Mouse (Mus musculus): ENCODE results near the gene Nkain4. TPM values are rescaled to one million over a fixed set of nuclear protein-coding genes. Genes with fewer than 3 reads are reported as not detected.

Gene Nkain4
- total and polyA plus RNA-seq, 2 experiments from 2014 or later: 43.7 to 80.9 TPM

DNA sequence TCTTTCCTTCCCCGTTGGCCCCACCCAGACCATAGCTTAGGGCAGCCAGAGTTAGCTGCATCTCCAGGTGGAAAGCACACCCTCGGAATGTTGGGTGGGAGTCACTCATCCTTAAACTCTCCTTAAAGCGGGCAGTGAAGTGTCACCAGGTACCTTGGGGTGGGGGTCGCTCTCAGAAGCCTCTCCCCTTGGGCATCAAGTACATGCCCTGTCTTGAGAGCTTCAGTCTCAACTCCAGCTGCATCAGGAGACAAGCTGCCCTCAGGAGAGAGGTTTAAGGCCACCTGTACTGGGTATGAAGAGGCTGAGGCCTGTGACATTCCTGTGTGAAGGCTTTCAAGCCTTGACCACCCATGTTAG lies 64.6 kb downstream of the Nkain4 start:
- Histone ChIP-seq H3K27me3 (ENCODE audit: insufficient read depth, low read length) (no peaks in the 10 kb centered on the region; the same call in none of the 2 replicates), H3K9me3 (ENCODE audit: low read length) (no peaks in the 10 kb centered on the region), H3K4me2 (ENCODE audit: low read depth) (peak overlapping the region; percentile 61), H3K4me3 (ENCODE audit: low read depth, low read length) (no peak overlapping the region), H3K4me1 (ENCODE audit: insufficient read depth) (peaks cover 15% of the 10 kb centered on the region; the same call in 1 of the 2 replicates), H3K27ac (ENCODE audit: low read depth, low read length) (peak overlapping the region; percentile 99), H3K9ac (peak overlapping the region; percentile 99; the same call in 1 of the 2 replicates), H3K36me3 (ENCODE audit: insufficient read depth) (no peaks in the 10 kb centered on the region)
- DNase-seq (no peak), ATAC-seq (no peak)
- TF ChIP-seq CTCF (IDR thresholded peaks at IDR 0.05; ENCODE audit: low read depth): no peak
- 21% methylated on average over 4 of the region's 4 CpGs for WGBS

GRCm38 (mm10) chr2:180889271-180889920 lies 65.1 kb downstream of the Nkain4 start:
- Histone ChIP-seq H3K27ac (ENCODE audit: low read depth, low read length) (peak overlapping the region; percentile 99), H3K4me1 (ENCODE audit: insufficient read depth) (peaks cover 15% of the 10 kb centered on the region; the same call in 1 of the 2 replicates), H3K9me3 (ENCODE audit: low read length) (no peaks in the 10 kb centered on the region), H3K4me2 (ENCODE audit: low read depth) (peak overlapping the region; percentile 61), H3K9ac (0 out of 2 replicates have a peak overlapping the region, but pooled peaks have one; percentile 31), H3K27me3 (ENCODE audit: insufficient read depth, low read length) (no peaks in the 10 kb centered on the region; the same call in none of the 2 replicates), H3K4me3 (ENCODE audit: low read depth, low read length) (no peak overlapping the region), H3K36me3 (ENCODE audit: insufficient read depth) (no peaks in the 10 kb centered on the region)
- WGBS: 12% methylated on average over 18 of the region's 19 CpGs
- ATAC-seq (no peak), DNase-seq (no peak)
- TF ChIP-seq CTCF (IDR thresholded peaks at IDR 0.05; ENCODE audit: low read depth): no peak

DNA sequence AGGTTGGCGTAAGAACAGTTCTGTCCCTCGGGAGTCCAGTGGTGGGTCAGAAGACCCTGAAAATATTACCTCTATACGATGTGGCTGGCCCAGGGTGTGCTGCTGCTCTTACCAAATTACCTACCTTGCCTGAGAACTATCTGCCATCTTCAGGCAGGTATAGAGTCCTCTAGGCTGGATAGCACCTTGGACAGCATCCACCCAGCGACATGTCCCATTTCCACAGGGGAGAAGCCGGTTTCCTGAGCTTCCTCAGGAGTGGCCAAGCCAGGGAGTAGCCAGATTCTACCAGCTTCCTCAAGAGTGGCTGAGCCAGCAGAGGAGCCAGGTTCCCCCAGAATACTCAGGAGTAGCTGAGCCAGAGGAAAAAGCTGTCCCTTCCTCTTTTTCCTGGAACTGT lies 69.2 kb downstream of the Nkain4 start:
- H3K27me3 ChIP-seq (ENCODE audit: insufficient read depth, low read length): no peaks in the 10 kb centered on the region; the same call in none of the 2 replicates
- DNase-seq (no peak), ATAC-seq (no peak)
- no peak overlapping the region for H3K4me2 ChIP-seq (ENCODE audit: low read depth)
- H3K36me3 ChIP-seq (ENCODE audit: insufficient read depth): no peaks in the 10 kb centered on the region
- H3K9me3 ChIP-seq (ENCODE audit: low read length): no peaks in the 10 kb centered on the region
- 77% methylated on average over 5 of the region's 5 CpGs for WGBS
- no peak overlapping the region for H3K27ac ChIP-seq (ENCODE audit: low read depth, low read length)
- H3K4me3 ChIP-seq (ENCODE audit: low read depth, low read length): no peak overlapping the region
- TF ChIP-seq CTCF (IDR thresholded peaks at IDR 0.05; ENCODE audit: low read depth): no peak
- peaks cover 11% of the 10 kb centered on the region; the same call in 1 of the 2 replicates for H3K4me1 ChIP-seq (ENCODE audit: insufficient read depth)
- H3K9ac ChIP-seq: no peak overlapping the region

Small RNA genes lying within 50 kb of the gene (microRNA-seq; reads per million reads assigned to microRNA genes)
- 1.5 to 2.4 reads per million in 2 experiments for gene Mir124a-3

Other genes starting within 250 kb of the Nkain4 start
- 41.2 and 50.2 TPM in 2 replicates for gene Dido1, start 244.7 kb downstream of the Nkain4 start, total RNA-seq (2014; rRNA removed)
- 12.2 and 17.6 TPM in 2 replicates for gene Dido1, start 244.7 kb downstream of the Nkain4 start, polyA plus RNA-seq (2015; fragmentation: Nextera tagmentation; extraction: Ambion mirVana)
- 49.8 and 69.9 TPM in 2 replicates for gene Gid8, start 244.6 kb downstream of the Nkain4 start, total RNA-seq (2014; rRNA removed)
- 43.6 and 50.6 TPM in 2 replicates for gene Gid8, start 244.6 kb downstream of the Nkain4 start, polyA plus RNA-seq (2015; fragmentation: Nextera tagmentation; extraction: Ambion mirVana)
- gene Slc17a9, start 229.4 kb downstream of the Nkain4 start, total RNA-seq (2014; rRNA removed): 0.10 and 0.38 TPM in 2 replicates
- gene Slc17a9, start 229.4 kb downstream of the Nkain4 start, polyA plus RNA-seq (2015; fragmentation: Nextera tagmentation; extraction: Ambion mirVana): 0.10 and 0.19 TPM in 2 replicates
- gene Bhlhe23, start 177.8 kb downstream of the Nkain4 start, total RNA-seq (2014; rRNA removed): 0.33 and 0.46 TPM in 2 replicates
- 0.18 and 0.71 TPM in 2 replicates for gene Bhlhe23, start 177.8 kb downstream of the Nkain4 start, polyA plus RNA-seq (2015; fragmentation: Nextera tagmentation; extraction: Ambion mirVana)
- 26.0 and 31.2 TPM in 2 replicates for gene Ythdf1, start 33.8 kb downstream of the Nkain4 start, total RNA-seq (2014; rRNA removed)
- 49.9 and 51.7 TPM in 2 replicates for gene Ythdf1, start 33.8 kb downstream of the Nkain4 start, polyA plus RNA-seq (2015; fragmentation: Nextera tagmentation; extraction: Ambion mirVana)
- 0.38 TPM in 1 of 2 replicates, not detected in the other for gene Birc7, start 25.7 kb downstream of the Nkain4 start, total RNA-seq (2014; rRNA removed)
- 0.13 and 0.24 TPM in 2 replicates for gene Birc7, start 25.7 kb downstream of the Nkain4 start, polyA plus RNA-seq (2015; fragmentation: Nextera tagmentation; extraction: Ambion mirVana)
- gene Arfgap1, start 12.5 kb upstream of the Nkain4 start, total RNA-seq (2014; rRNA removed): 111 and 124 TPM in 2 replicates
- 93.4 and 110 TPM in 2 replicates for gene Arfgap1, start 12.5 kb upstream of the Nkain4 start, polyA plus RNA-seq (2015; fragmentation: Nextera tagmentation; extraction: Ambion mirVana)
- 0.23 and 0.29 TPM in 2 replicates for gene Col20a1, start 31.8 kb upstream of the Nkain4 start, total RNA-seq (2014; rRNA removed)
- gene Col20a1, start 31.8 kb upstream of the Nkain4 start, polyA plus RNA-seq (2015; fragmentation: Nextera tagmentation; extraction: Ambion mirVana): 0.09 and 0.17 TPM in 2 replicates
- gene Chrna4, start 88.8 kb upstream of the Nkain4 start, total RNA-seq (2014; rRNA removed): 14.9 and 17.8 TPM in 2 replicates
- gene Chrna4, start 88.8 kb upstream of the Nkain4 start, polyA plus RNA-seq (2015; fragmentation: Nextera tagmentation; extraction: Ambion mirVana): 12.1 and 24.2 TPM in 2 replicates
- gene Kcnq2, start 180.6 kb upstream of the Nkain4 start, total RNA-seq (2014; rRNA removed): 113 and 134 TPM in 2 replicates
- 24.7 and 31.7 TPM in 2 replicates for gene Kcnq2, start 180.6 kb upstream of the Nkain4 start, polyA plus RNA-seq (2015; fragmentation: Nextera tagmentation; extraction: Ambion mirVana)
- gene Eef1a2, start 202.3 kb upstream of the Nkain4 start, total RNA-seq (2014; rRNA removed): 215 and 218 TPM in 2 replicates
- 12.8 and 17.5 TPM in 2 replicates for gene Eef1a2, start 202.3 kb upstream of the Nkain4 start, polyA plus RNA-seq (2015; fragmentation: Nextera tagmentation; extraction: Ambion mirVana)
- 239 and 264 TPM in 2 replicates for gene Ppdpf, start 232.5 kb upstream of the Nkain4 start, total RNA-seq (2014; rRNA removed)
- 402 and 447 TPM in 2 replicates for gene Ppdpf, start 232.5 kb upstream of the Nkain4 start, polyA plus RNA-seq (2015; fragmentation: Nextera tagmentation; extraction: Ambion mirVana)
- gene Ptk6, start 248.1 kb upstream of the Nkain4 start, total RNA-seq (2014; rRNA removed): not detected in 2 replicates
- not detected in 2 replicates for gene Ptk6, start 248.1 kb upstream of the Nkain4 start, polyA plus RNA-seq (2015; fragmentation: Nextera tagmentation; extraction: Ambion mirVana)